Mouse (Mus musculus) liver, postnatal 0 days (tissue): ENCODE measurements at regions not wholly inside any gene's neighbourhood (a gene's known extent, or its start where the extent isn't known, plus 50 kb on each side); places are given as distances from the start of the nearest gene placed in this dataset.
"Not testable (repeated sequence)": the region's sequence is repeated elsewhere in the genome, so short reads cannot be mapped to it uniquely, and the experiment has no call there.

Source experiments
- ATAC-seq: fragments of 200-750 bp; cut with Nextera tagmentation; 2 replicates; pipeline ENCODE4 v1.8.0; 2017; ENCODE audit warnings: mild to moderate bottlenecking, moderate library complexity
- DNase-seq: peaks from one replicate; pipeline ENCODE4 v3.0.0-alpha.2; 2016
- H3K27ac ChIP-seq: fragments of 300-500 bp; sonication (generic); 2 replicates; pipeline ENCODE4 v1.5.1; 2014; ENCODE audit warnings: antibody characterized with exemption, moderate library complexity, mild to moderate bottlenecking, low read depth
- H3K27me3 ChIP-seq: fragments of 300-500 bp; sonication (generic); 2 replicates; pipeline ENCODE4 v1.6.1; 2014; ENCODE audit warnings: low read length, control low read depth, mixed read lengths; ENCODE audit not compliant: insufficient read depth
- H3K36me3 ChIP-seq: fragments of 300-500 bp; sonication (generic); replicated peaks from 2 replicates; pipeline ENCODE4 v1.6.1; 2014; ENCODE audit warnings: mild to moderate bottlenecking, control low read depth, low read length, moderate library complexity, mixed read lengths; ENCODE audit not compliant: insufficient read depth
- H3K4me1 ChIP-seq: fragments of 300-500 bp; sonication (generic); 2 replicates; pipeline ENCODE4 v1.6.1; 2014; ENCODE audit warnings: antibody characterized with exemption, mild to moderate bottlenecking, control low read depth; ENCODE audit not compliant: insufficient read depth
- H3K4me2 ChIP-seq: fragments of 300-500 bp; sonication (generic); 2 replicates; pipeline ENCODE4 v1.6.1; 2014; ENCODE audit warnings: low read depth, mild to moderate bottlenecking, low read length, moderate library complexity, mixed read lengths
- H3K4me3 ChIP-seq: fragments of 300-500 bp; sonication (generic); 2 replicates; pipeline ENCODE4 v1.5.1; 2014; ENCODE audit warnings: low read depth, low read length
- H3K9ac ChIP-seq: fragments of 300-500 bp; sonication (generic); replicated peaks from 2 replicates; pipeline ENCODE4 v1.6.1; 2014; ENCODE audit warnings: mild to moderate bottlenecking, moderate library complexity
- H3K9me3 ChIP-seq: fragments of 300-500 bp; sonication (generic); 2 replicates; pipeline ENCODE4 v1.6.1; 2016; ENCODE audit warnings: mild to moderate bottlenecking, control low read depth, low read length, mixed read lengths
- CTCF ChIP-seq: sonication (generic); IDR thresholded peaks from 2 replicates; pipeline ENCODE4 v1.5.1; 2016; ENCODE audit warnings: antibody characterized with exemption, low read depth
- EP300 ChIP-seq: IDR thresholded peaks from 2 replicates; pipeline ENCODE4 v1.6.1; 2016; ENCODE audit warnings: antibody characterized with exemption, low read depth, mild to moderate bottlenecking
- WGBS: fragments of 180-500 bp; shearing (Covaris S2); extraction: QIAGEN DNeasy Blood & Tissue Kit; methylation state at CpG from one replicate; pipeline ENCODE4 v1.1.7; 2014; ENCODE audit not compliant: insufficient replicate concordance; 5-methylcytosine and 5-hydroxymethylcytosine counted together

GRCm38 (mm10) chr6:3911284-3911683 is 77.4 kb downstream of the Tfpi2 start:
- no peaks in the 10 kb centered on the region for H3K9me3 ChIP-seq
- H3K4me2 ChIP-seq, result no peak overlapping the region
- H3K27me3 ChIP-seq, result no peaks in the 10 kb centered on the region
- TF ChIP-seq EP300 (no peak), CTCF (peak; percentile 37)
- H3K9ac ChIP-seq, result no peak overlapping the region
- no peaks in the 10 kb centered on the region for H3K4me1 ChIP-seq
- no peak overlapping the region for H3K4me3 ChIP-seq
- no peak for ATAC-seq
- H3K36me3 ChIP-seq, result no peaks in the 10 kb centered on the region
- 53% methylated on average over 5 of the region's 5 CpGs for WGBS
- no peak overlapping the region for H3K27ac ChIP-seq
- DNase-seq, result no peak

- Histone ChIP-seq H3K4me2 (no peak overlapping the region), H3K4me3 (no peak overlapping the region), H3K9ac (no peak overlapping the region), H3K4me1 (no peaks in the 10 kb centered on the region), H3K36me3 (no peaks in the 10 kb centered on the region), H3K27me3 (no peaks in the 10 kb centered on the region), H3K9me3 (no peaks in the 10 kb centered on the region), H3K27ac (no peak overlapping the region)
- no peak for ATAC-seq
- TF ChIP-seq EP300 (no peak), CTCF (no peak)
- WGBS, result 82% methylated on average over 10 of the region's 10 CpGs
- no peak for DNase-seq
These were observed 84.0 kb downstream of the Tfpi2 start for GRCm38 (mm10) chr6:3904704-3905103.

GRCm38 (mm10) chr6:3875816-3876215 is 111.3 kb upstream of the Calcr start:
- 60% methylated on average over 2 of the region's 2 CpGs for WGBS
- not testable (repeated sequence) for H3K4me3 ChIP-seq, ATAC-seq, H3K27ac ChIP-seq, H3K36me3 ChIP-seq, DNase-seq, H3K4me2 ChIP-seq, H3K9ac ChIP-seq, H3K9me3 ChIP-seq, H3K4me1 ChIP-seq, H3K27me3 ChIP-seq

- 44% methylated on average over 1 of the region's 1 CpGs for WGBS
- not testable (repeated sequence) for H3K9me3 ChIP-seq
These were observed 110.3 kb upstream of the Calcr start for GRCm38 (mm10) chr6:3874826-3875225.

GRCm38 (mm10) chr6:3861046-3861445 is 96.5 kb upstream of the Calcr start:
- DNase-seq (no peak), ATAC-seq (no peak)
- no peak overlapping the region for H3K27ac ChIP-seq
- TF ChIP-seq CTCF (no peak), EP300 (no peak)
- no peaks in the 10 kb centered on the region for H3K27me3 ChIP-seq
- H3K9me3 ChIP-seq, result no peaks in the 10 kb centered on the region
- no peak overlapping the region for H3K9ac ChIP-seq
- H3K4me3 ChIP-seq, result no peak overlapping the region
- no peaks in the 10 kb centered on the region for H3K4me1 ChIP-seq
- no peaks in the 10 kb centered on the region for H3K36me3 ChIP-seq
- no peak overlapping the region for H3K4me2 ChIP-seq
- 71% methylated on average over 5 of the region's 5 CpGs for WGBS

More at GRCm38 (mm10) chr6:3874826-3875225, 110.3 kb upstream of the Calcr start:
- DNase-seq, ATAC-seq, H3K4me1 ChIP-seq, H3K9ac ChIP-seq, H3K27me3 ChIP-seq, H3K4me3 ChIP-seq, H3K27ac ChIP-seq, H3K36me3 ChIP-seq, H3K4me2 ChIP-seq: not testable (repeated sequence)

- WGBS, result 73% methylated on average over 1 of the region's 1 CpGs
- no peak for TF ChIP-seq CTCF
- no peak for TF ChIP-seq EP300
- ATAC-seq (no peak), DNase-seq (no peak)
- Histone ChIP-seq H3K27me3 (no peaks in the 10 kb centered on the region), H3K4me3 (no peak overlapping the region), H3K36me3 (no peaks in the 10 kb centered on the region), H3K4me2 (no peak overlapping the region), H3K4me1 (no peaks in the 10 kb centered on the region), H3K9ac (no peak overlapping the region), H3K9me3 (no peaks in the 10 kb centered on the region), H3K27ac (no peak overlapping the region)
These were observed 96.1 kb upstream of the Calcr start for GRCm38 (mm10) chr6:3860587-3860975.

- no peaks in the 10 kb centered on the region for H3K4me1 ChIP-seq
- H3K36me3 ChIP-seq, result no peaks in the 10 kb centered on the region
- ATAC-seq (no peak), DNase-seq (no peak)
- H3K4me3 ChIP-seq, result no peak overlapping the region
- WGBS, result 76% methylated on average over 4 of the region's 4 CpGs
- H3K4me2 ChIP-seq, result no peak overlapping the region
- no peak overlapping the region for H3K27ac ChIP-seq
- TF ChIP-seq EP300 (no peak), CTCF (no peak)
- H3K27me3 ChIP-seq, result no peaks in the 10 kb centered on the region
- no peaks in the 10 kb centered on the region for H3K9me3 ChIP-seq
- H3K9ac ChIP-seq, result no peak overlapping the region
These were observed 95.5 kb upstream of the Calcr start for GRCm38 (mm10) chr6:3859942-3860586.
